ENCODE assay signal across 9 mouse cellular contexts in genomic region chr11:8579789-8580188, GRCm38 (mm10).
DNase-seq lines count a peak whose midpoint lies in the region; ATAC-seq and TF ChIP-seq lines count a peak whose summit lies in the region.
"Had no signal": no experiment of that assay in that cellular context is flagged by ENCODE, and none has a peak within 500 bp of the region (broad histone marks: within the 10 kb centered on the region; RNA-seq: fewer than 3 reads in every experiment).

No protein-coding gene starts in this region.

- no peak for TF ChIP-seq CTCF in CH12.LX (conservative IDR thresholded peaks at IDR 0.05 in 1 of 2, IDR thresholded peaks at IDR 0.05 in 1 of 2; ENCODE audit: low read depth in 2 of 2, low read length in 2 of 2)
- TF ChIP-seq CTCF in forebrain, postnatal 0 days (IDR thresholded peaks at IDR 0.05; ENCODE audit: low read depth) = no peak
- no peak for TF ChIP-seq CTCF in cerebellum, adult 2 months (IDR thresholded peaks at IDR 0.05; ENCODE audit: borderline replicate concordance, insufficient read depth, low read depth, low read length)

- DNase-seq in CH12.LX (ENCODE audit: extremely low read depth) = no peak
- peak; percentile 51 for DNase-seq in adipocyte (ENCODE audit: low spot score)
- peak; percentile 75 for DNase-seq in lung, postnatal 10 days
- DNase-seq in forebrain, postnatal 0 days = no peak
- DNase-seq in cerebellum, adult 2 months = no peak
- DNase-seq in cerebellum, adult 11 months = no peak

- H3K9me3 ChIP-seq in CH12.LX (replicated peaks; ENCODE audit: low read length) = no peaks in the 10 kb centered on the region
- H3K9me3 ChIP-seq in heart, embryonic 11.5 days (replicated peaks; ENCODE audit: control insufficient read depth, low read length) = no peaks in the 10 kb centered on the region
- H3K9me3 ChIP-seq in forebrain, postnatal 0 days (ENCODE audit: low read length) = no peaks in the 10 kb centered on the region
- H3K9me3 ChIP-seq: hindbrain, embryonic 15.5 days; limb, embryonic 12.5 days had no signal

- H3K79me2 ChIP-seq in CH12.LX (replicated peaks; ENCODE audit: control insufficient read depth, extremely low read depth, insufficient read depth, poor library complexity, severe bottlenecking) = no peaks in the 10 kb centered on the region

- peak; percentile 8 for TF ChIP-seq RAD21 in CH12.LX (IDR thresholded peaks at IDR 0.05; ENCODE audit: low read depth, low read length)

- TF ChIP-seq POLR2A in CH12.LX (IDR thresholded peaks at IDR 0.05; ENCODE audit: low read depth, low read length) = no peak
- no peak for TF ChIP-seq POLR2A in cerebellum, adult 2 months (IDR thresholded peaks at IDR 0.05; ENCODE audit: borderline replicate concordance, insufficient read depth, low read length)

- no peak for TF ChIP-seq EP300 in CH12.LX (IDR thresholded peaks at IDR 0.05; ENCODE audit: low read length)

- no peak overlapping the region for H3K4me2 ChIP-seq in CH12.LX (ENCODE audit: insufficient read depth, low read depth, poor library complexity, severe bottlenecking)
- H3K4me2 ChIP-seq in heart, embryonic 11.5 days = peak overlapping the region; percentile 37
- no peak overlapping the region for H3K4me2 ChIP-seq in forebrain, postnatal 0 days (ENCODE audit: low read depth)
- H3K4me2 ChIP-seq: hindbrain, embryonic 15.5 days; limb, embryonic 12.5 days had no signal

- dilution Hi-C loops in CH12.LX (cut with MboI; ENCODE audit: extremely low pct_ligation_motif_present, extremely low pct_unique_long_range_greater_than_20kb, low sequenced_read_pairs) = no loop called here

- peaks cover 5 to 10% of the 10 kb centered on the region in 2 experiments; a peak in 2 of 4 replicates for H3K4me1 ChIP-seq in CH12.LX (ENCODE audit: control insufficient read depth in 1 of 2, insufficient read depth in 2 of 2)
- peaks cover 38% of the 10 kb centered on the region for H3K4me1 ChIP-seq in heart, embryonic 11.5 days (ENCODE audit: control insufficient read depth, insufficient read depth, low read length)
- H3K4me1 ChIP-seq in forebrain, postnatal 0 days (ENCODE audit: insufficient read depth) = no peaks in the 10 kb centered on the region
- H3K4me1 ChIP-seq in cerebellum, adult 2 months (ENCODE audit: control insufficient read depth, insufficient read depth, low read length) = no peaks in the 10 kb centered on the region
- H3K4me1 ChIP-seq: hindbrain, embryonic 15.5 days had no signal

- H3K36me3 ChIP-seq in CH12.LX (replicated peaks in 1 of 2; ENCODE audit: control insufficient read depth in 1 of 2, insufficient read depth in 1 of 2, low read length in 1 of 2) = no peaks in the 10 kb centered on the region
- H3K36me3 ChIP-seq in heart, embryonic 11.5 days (ENCODE audit: control insufficient read depth, insufficient read depth, low read length) = no peaks in the 10 kb centered on the region
- no peaks in the 10 kb centered on the region for H3K36me3 ChIP-seq in forebrain, postnatal 0 days (ENCODE audit: insufficient read depth)
- H3K36me3 ChIP-seq: hindbrain, embryonic 15.5 days had no signal

- ATAC-seq in heart, embryonic 11.5 days (replicated peaks; ENCODE audit: insufficient number of reproducible peaks, low FRiP score, low TSS enrichment) = peak; percentile 75
- ATAC-seq in forebrain, postnatal 0 days = no peak

- in situ Hi-C loops in CH12.LX (cut with MboI; ENCODE audit: low pct_ligation_motif_present, low pct_unique_long_range_greater_than_20kb, low sequenced_read_pairs) = no loop called here

- no peaks in the 10 kb centered on the region for H3K27me3 ChIP-seq in CH12.LX (replicated peaks)
- no peaks in the 10 kb centered on the region for H3K27me3 ChIP-seq in heart, embryonic 11.5 days (ENCODE audit: control insufficient read depth, insufficient read depth, low read length)
- no peaks in the 10 kb centered on the region for H3K27me3 ChIP-seq in forebrain, postnatal 0 days (ENCODE audit: insufficient read depth, low read length)
- no peaks in the 10 kb centered on the region for H3K27me3 ChIP-seq in cerebellum, adult 2 months (ENCODE audit: control insufficient read depth, insufficient read depth, low read length)
- H3K27me3 ChIP-seq: hindbrain, embryonic 15.5 days; limb, embryonic 12.5 days had no signal

- H3K9ac ChIP-seq in CH12.LX (ENCODE audit: insufficient read depth, low read depth) = no peak overlapping the region
- peak overlapping the region; percentile 56; the same call in 1 of the 2 replicates for H3K9ac ChIP-seq in heart, embryonic 11.5 days (ENCODE audit: low read depth, low read length)
- H3K9ac ChIP-seq in forebrain, postnatal 0 days = no peak overlapping the region
- H3K9ac ChIP-seq: hindbrain, embryonic 15.5 days; limb, embryonic 12.5 days had no signal

- no peak overlapping the region for H3K27ac ChIP-seq in CH12.LX (ENCODE audit: insufficient read depth, low read depth)
- H3K27ac ChIP-seq in heart, embryonic 11.5 days (ENCODE audit: low read depth, low read length) = peak overlapping the region; percentile 77
- H3K27ac ChIP-seq in forebrain, postnatal 0 days (ENCODE audit: low read depth, low read length) = no peak overlapping the region
- H3K27ac ChIP-seq in cerebellum, adult 2 months (ENCODE audit: insufficient read depth, low read length) = no peak overlapping the region
- H3K27ac ChIP-seq: hindbrain, embryonic 15.5 days; limb, embryonic 12.5 days had no signal

- 22% methylated on average over 5 of the region's 5 CpGs for WGBS in heart, embryonic 11.5 days (ENCODE audit: insufficient replicate concordance)
- WGBS in forebrain, postnatal 0 days = 86% methylated on average over 5 of the region's 5 CpGs
- WGBS in cerebellum, adult 2 months = 51% methylated on average over 5 of the region's 5 CpGs

- H3K4me3 ChIP-seq in CH12.LX (replicated peaks in 1 of 3; ENCODE audit: low read depth in 2 of 3, low read length in 2 of 3, poor library complexity in 1 of 3) = no peak overlapping the region
- no peak overlapping the region for H3K4me3 ChIP-seq in heart, embryonic 11.5 days (ENCODE audit: low read depth, low read length)
- no peak overlapping the region for H3K4me3 ChIP-seq in forebrain, postnatal 0 days (ENCODE audit: low read depth, low read length)
- no peak overlapping the region for H3K4me3 ChIP-seq in cerebellum, adult 2 months (replicated peaks; ENCODE audit: insufficient read depth, low read depth, low read length)
- H3K4me3 ChIP-seq: hindbrain, embryonic 15.5 days; limb, embryonic 12.5 days had no signal

TF ChIP-seq in CH12.LX, 34 proteins besides CTCF, POLR2A, EP300 and RAD21:
- TF ChIP-seq TBP (conservative IDR thresholded peaks at IDR 0.05; ENCODE audit: low read depth, low read length) (no peak), ZMIZ1 (IDR thresholded peaks at IDR 0.05; ENCODE audit: low read depth, low read length) (no peak), ZNF384 (IDR thresholded peaks at IDR 0.05; ENCODE audit: low read depth, low read length) (no peak)
TF ChIP-seq in CH12.LX: peak in this region for 0.

Comparison
In these comparisons a context has a peak if more than half of its experiments do, and no peak if none do; other contexts are left out.
1. DNase-seq: peak in adipocyte (single experiment) and lung, postnatal 10 days (single experiment); none in CH12.LX (single experiment), forebrain, postnatal 0 days (single experiment), cerebellum, adult 2 months (0 of 2) and cerebellum, adult 11 months (single experiment).